Mouse (Mus musculus) CD4-positive, CD25-positive, alpha-beta regulatory T cell, adult 4 months (primary cell): ENCODE data around the gene Slc28a1. TPM values are rescaled to one million over a fixed set of nuclear protein-coding genes. Genes with fewer than 3 reads are reported as not detected.
A peak's percentile ranks its signal among the peaks of the same experiment; 100 is the strongest.
"Not testable (repeated sequence)": the region's sequence is repeated elsewhere in the genome, so short reads cannot be mapped to it uniquely, and the experiment has no call there.

Experiments
- ATAC-seq: one replicate; pipeline ENCODE4 v1.8.0; 2017
- polyA plus RNA-seq, 2 experiments: library from polyadenylated mRNA; unstranded; fragments of 100-300 nt; shearing (Covaris generic); gene quantifications; one replicate each; pipeline ENCODE4 v1.2.1; 2017

Slc28a1 gene
- polyA plus RNA-seq, 2 experiments from 2014 or later: not detected

GRCm38 (mm10) chr7:81173931-81174330, 59.3 kb downstream of the Slc28a1 start:
- no peak for ATAC-seq

- ATAC-seq: no peak
Measured at GRCm38 (mm10) chr7:81174654-81175053, 60.1 kb downstream of the Slc28a1 start.

GRCm38 (mm10) chr7:81176187-81176769, 61.7 kb downstream of the Slc28a1 start:
- no peak for ATAC-seq

GRCm38 (mm10) chr7:81179494-81179893, 64.9 kb downstream of the Slc28a1 start:
- ATAC-seq: peak; percentile 43

GRCm38 (mm10) chr7:81182492-81183175, 68.0 kb downstream of the Slc28a1 start:
- no peak for ATAC-seq

- ATAC-seq: no peak
Measured at GRCm38 (mm10) chr7:81183181-81183580, 68.6 kb downstream of the Slc28a1 start.

- no peak for ATAC-seq
Measured at GRCm38 (mm10) chr7:81184136-81184535, 69.5 kb downstream of the Slc28a1 start.

- no peak for ATAC-seq
Measured at GRCm38 (mm10) chr7:81184651-81185050, 70.1 kb downstream of the Slc28a1 start.

- ATAC-seq: not testable (repeated sequence)
Measured at GRCm38 (mm10) chr7:81186036-81186435, 71.4 kb downstream of the Slc28a1 start.

GRCm38 (mm10) chr7:81189180-81189579, 74.6 kb downstream of the Slc28a1 start:
- peak; percentile 73 for ATAC-seq

- ATAC-seq: no peak
Measured at GRCm38 (mm10) chr7:81195509-81195908, 80.9 kb downstream of the Slc28a1 start.

GRCm38 (mm10) chr7:81196796-81197195, 82.2 kb downstream of the Slc28a1 start:
- ATAC-seq: no peak

- no peak for ATAC-seq
Measured at GRCm38 (mm10) chr7:81198538-81198937, 83.9 kb downstream of the Slc28a1 start.

GRCm38 (mm10) chr7:81199109-81199508, 84.5 kb downstream of the Slc28a1 start:
- no peak for ATAC-seq

- ATAC-seq: no peak
Measured at GRCm38 (mm10) chr7:81199757-81200156, 85.2 kb downstream of the Slc28a1 start.

- ATAC-seq: no peak
Measured at GRCm38 (mm10) chr7:81202389-81202788, 87.8 kb downstream of the Slc28a1 start.

GRCm38 (mm10) chr7:81203576-81203975, 89.0 kb downstream of the Slc28a1 start:
- ATAC-seq: not testable (repeated sequence)

GRCm38 (mm10) chr7:81208944-81209343, 94.3 kb downstream of the Slc28a1 start:
- no peak for ATAC-seq

- no peak for ATAC-seq
Measured at GRCm38 (mm10) chr7:81209979-81210685, 95.5 kb downstream of the Slc28a1 start.

GRCm38 (mm10) chr7:81211760-81212159, 97.2 kb downstream of the Slc28a1 start:
- ATAC-seq: no peak

GRCm38 (mm10) chr7:81212261-81212681, 97.7 kb downstream of the Slc28a1 start:
- peak; percentile 65 for ATAC-seq

GRCm38 (mm10) chr7:81212697-81213346, 98.2 kb downstream of the Slc28a1 start:
- peak; percentile 75 for ATAC-seq
